Mouse (Mus musculus): ENCODE measurements at regions not wholly inside any gene's neighbourhood (a gene's known extent, or its start where the extent isn't known, plus 50 kb on each side); places are given as distances from the start of the nearest gene placed in this dataset.
"Not testable (repeated sequence)": the region's sequence is repeated elsewhere in the genome, so short reads cannot be mapped to it uniquely, and the experiment has no call there.

DNA sequence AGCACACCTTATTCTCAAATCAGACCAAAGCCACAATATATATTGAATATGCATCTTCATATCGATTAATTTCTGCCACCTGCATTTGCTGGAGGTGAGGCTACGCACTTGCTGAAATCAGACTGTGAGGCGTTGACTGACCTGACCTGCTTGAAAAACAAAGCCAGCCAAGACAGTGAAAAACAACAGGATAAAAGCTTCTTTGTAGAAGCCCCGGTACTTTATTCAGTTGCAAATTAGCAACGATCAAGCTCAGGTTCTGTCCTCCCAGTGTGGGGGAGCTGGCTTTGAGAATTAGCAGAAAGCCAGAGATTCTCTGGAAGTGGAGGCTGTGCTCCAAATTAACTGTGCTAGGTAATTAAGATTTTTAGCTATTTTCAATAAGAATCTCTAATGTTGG lies 100.6 kb downstream of the Vmn2r79 start:
- Histone ChIP-seq H3K27ac (ENCODE audit: control insufficient read depth, low read depth, low read length) (no peak overlapping the region), H3K79me2 (ENCODE audit: control insufficient read depth, insufficient read depth, low read length, poor library complexity) (no peaks in the 10 kb centered on the region)
- TF ChIP-seq MAFK (IDR thresholded peaks at IDR 0.05; ENCODE audit: borderline replicate concordance, low read depth, low read length), result no peak
- TF ChIP-seq HCFC1 (IDR thresholded peaks at IDR 0.05; ENCODE audit: low read depth, low read length), result no peak
- no peak for TF ChIP-seq ZNF384 (IDR thresholded peaks at IDR 0.05; ENCODE audit: low read depth, low read length)
- no peak for TF ChIP-seq GATA1 (IDR thresholded peaks at IDR 0.05; ENCODE audit: low read depth, low read length)
- no peak for TF ChIP-seq ZKSCAN1 (IDR thresholded peaks at IDR 0.05; ENCODE audit: low read depth, low read length)
- no peak for TF ChIP-seq MEF2A (IDR thresholded peaks at IDR 0.05; ENCODE audit: extremely low read depth, insufficient replicate concordance, low read depth, low read length, poor library complexity, severe bottlenecking)
- no peak for TF ChIP-seq JUND (IDR thresholded peaks at IDR 0.05; ENCODE audit: low read depth, low read length)
- TF ChIP-seq MYB (IDR thresholded peaks at IDR 0.05; ENCODE audit: low read depth, low read length), result no peak
- TF ChIP-seq E2F4 (IDR thresholded peaks at IDR 0.05; ENCODE audit: borderline replicate concordance, low read depth, low read length), result no peak
- no peak for TF ChIP-seq POLR2A (IDR thresholded peaks at IDR 0.05; ENCODE audit: control insufficient read depth in 1 of 2, insufficient read depth in 1 of 2, low read depth in 1 of 2, low read length in 2 of 2, poor library complexity in 1 of 2)
- no peak for TF ChIP-seq ZC3H11A (IDR thresholded peaks at IDR 0.05; ENCODE audit: low read depth, low read length)
- no peak for TF ChIP-seq BHLHE40 (IDR thresholded peaks at IDR 0.05; ENCODE audit: borderline replicate concordance, low read depth, low read length)
- TF ChIP-seq ELF1 (IDR thresholded peaks at IDR 0.05; ENCODE audit: low read depth, low read length), result no peak
- no peak for TF ChIP-seq TBP (IDR thresholded peaks at IDR 0.05; ENCODE audit: low read depth, low read length)
- no peak for TF ChIP-seq EP300 (IDR thresholded peaks at IDR 0.05; ENCODE audit: low read depth in 1 of 2, low read length in 2 of 2)
- TF ChIP-seq RAD21 (IDR thresholded peaks at IDR 0.05; ENCODE audit: low read depth, low read length), result no peak

DNA sequence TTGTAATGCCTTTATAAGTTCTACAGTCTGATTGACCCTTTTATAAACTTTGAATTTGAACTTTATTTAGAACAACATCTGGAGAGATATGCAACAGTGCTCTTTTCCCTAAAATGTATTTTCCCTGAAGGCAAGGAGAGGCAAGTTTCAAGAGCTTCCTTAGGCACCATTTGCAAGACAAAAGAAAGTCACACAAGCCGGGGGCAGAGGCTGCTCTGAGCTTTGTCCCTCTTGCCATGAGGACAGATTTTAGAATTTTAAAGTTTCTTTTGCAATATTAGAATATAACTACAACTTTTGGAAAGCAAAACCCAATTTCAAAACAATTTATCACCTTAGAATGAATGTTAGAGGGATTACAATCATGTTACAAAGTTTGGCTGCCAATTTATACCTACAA lies 103.7 kb downstream of the Vmn2r79 start:
- H3K79me2 ChIP-seq (ENCODE audit: control insufficient read depth, insufficient read depth, low read length, poor library complexity); H3K36me3 ChIP-seq (ENCODE audit: control insufficient read depth in 1 of 2, insufficient read depth in 2 of 2, low read length in 2 of 2); H3K4me3 ChIP-seq (ENCODE audit: control insufficient read depth in 1 of 2, insufficient read depth in 1 of 2, low read depth in 2 of 2, low read length in 2 of 2); DNase-seq (ENCODE audit: low read depth, low spot score); H3K27me3 ChIP-seq (ENCODE audit: control insufficient read depth in 1 of 2, insufficient read depth in 2 of 2, low read length in 2 of 2); H3K27ac ChIP-seq (ENCODE audit: control insufficient read depth, low read depth, low read length); H3K4me1 ChIP-seq (ENCODE audit: control insufficient read depth in 1 of 2, insufficient read depth in 2 of 2, low read length in 2 of 2); H3K9ac ChIP-seq (ENCODE audit: control insufficient read depth, low read depth, low read length, poor library complexity, severe bottlenecking); H3K9me3 ChIP-seq (replicated peaks; ENCODE audit: insufficient read depth, low read length): not testable (repeated sequence)

More for the DNA sequence above, 100.6 kb downstream of the Vmn2r79 start:
- no peak for DNase-seq (ENCODE audit: low read depth, low spot score)
- H3K9ac ChIP-seq (ENCODE audit: control insufficient read depth, low read depth, low read length, poor library complexity, severe bottlenecking), result no peak overlapping the region
- no peaks in the 10 kb centered on the region for H3K9me3 ChIP-seq (replicated peaks; ENCODE audit: insufficient read depth, low read length)
- H3K36me3 ChIP-seq (ENCODE audit: control insufficient read depth in 1 of 2, insufficient read depth in 2 of 2, low read length in 2 of 2), result no peaks in the 10 kb centered on the region
- H3K4me3 ChIP-seq (ENCODE audit: control insufficient read depth in 1 of 2, insufficient read depth in 1 of 2, low read depth in 2 of 2, low read length in 2 of 2), result no peak overlapping the region
- H3K27me3 ChIP-seq (ENCODE audit: control insufficient read depth in 1 of 2, insufficient read depth in 2 of 2, low read length in 2 of 2), result no peaks in the 10 kb centered on the region
- no peaks in the 10 kb centered on the region for H3K4me1 ChIP-seq (ENCODE audit: control insufficient read depth in 1 of 2, insufficient read depth in 2 of 2, low read length in 2 of 2)

DNA sequence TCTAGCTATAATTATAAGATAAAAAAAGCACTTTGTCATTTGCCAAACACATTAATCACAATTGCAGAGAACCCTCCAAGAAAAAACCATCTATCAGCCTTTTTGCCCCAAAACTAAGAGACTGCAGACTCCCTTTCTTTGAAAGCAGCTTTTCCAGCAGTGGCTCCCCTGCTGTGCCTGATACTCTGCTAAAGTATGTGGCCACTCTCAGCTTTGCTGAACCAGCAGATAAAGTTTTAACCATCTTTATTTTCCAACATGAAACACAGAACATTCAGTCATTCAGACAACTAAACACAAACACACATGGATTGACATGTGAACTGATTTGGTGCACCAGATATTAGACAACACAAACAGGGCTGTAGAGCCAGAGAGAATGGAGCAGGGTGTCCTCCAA lies 104.5 kb downstream of the Vmn2r79 start:
- H3K4me1 ChIP-seq (ENCODE audit: control insufficient read depth in 1 of 2, insufficient read depth in 2 of 2, low read length in 2 of 2); DNase-seq (ENCODE audit: low read depth, low spot score); H3K9ac ChIP-seq (ENCODE audit: control insufficient read depth, low read depth, low read length, poor library complexity, severe bottlenecking); H3K36me3 ChIP-seq (ENCODE audit: control insufficient read depth in 1 of 2, insufficient read depth in 2 of 2, low read length in 2 of 2); H3K27me3 ChIP-seq (ENCODE audit: control insufficient read depth in 1 of 2, insufficient read depth in 2 of 2, low read length in 2 of 2); H3K4me3 ChIP-seq (ENCODE audit: control insufficient read depth in 1 of 2, insufficient read depth in 1 of 2, low read depth in 2 of 2, low read length in 2 of 2); H3K9me3 ChIP-seq (replicated peaks; ENCODE audit: insufficient read depth, low read length); H3K27ac ChIP-seq (ENCODE audit: control insufficient read depth, low read depth, low read length); H3K79me2 ChIP-seq (ENCODE audit: control insufficient read depth, insufficient read depth, low read length, poor library complexity): not testable (repeated sequence)

DNA sequence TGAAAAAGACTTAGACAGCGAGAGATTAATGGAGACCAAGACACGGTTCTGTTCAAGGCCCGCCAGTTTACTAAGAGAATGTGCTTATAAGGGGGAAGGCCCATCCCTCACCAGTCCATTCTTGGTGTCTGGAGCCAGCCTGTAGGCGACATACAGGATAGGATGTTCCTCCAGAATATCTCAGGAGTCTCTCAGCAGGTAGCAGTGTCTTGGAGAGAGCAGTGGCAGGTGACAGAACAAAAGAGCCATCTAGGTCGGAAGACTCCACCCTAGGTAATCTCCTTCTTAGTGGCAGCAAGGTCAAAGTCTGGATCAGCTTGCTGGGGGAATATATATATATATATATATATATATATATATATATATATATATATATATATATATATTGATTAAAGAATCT lies 105.4 kb downstream of the Vmn2r79 start:
- DNase-seq (ENCODE audit: low read depth, low spot score); H3K27ac ChIP-seq (ENCODE audit: control insufficient read depth, low read depth, low read length); H3K4me1 ChIP-seq (ENCODE audit: control insufficient read depth in 1 of 2, insufficient read depth in 2 of 2, low read length in 2 of 2); H3K4me3 ChIP-seq (ENCODE audit: control insufficient read depth in 1 of 2, insufficient read depth in 1 of 2, low read depth in 2 of 2, low read length in 2 of 2); H3K9me3 ChIP-seq (replicated peaks; ENCODE audit: insufficient read depth, low read length); H3K27me3 ChIP-seq (ENCODE audit: control insufficient read depth in 1 of 2, insufficient read depth in 2 of 2, low read length in 2 of 2); H3K79me2 ChIP-seq (ENCODE audit: control insufficient read depth, insufficient read depth, low read length, poor library complexity); H3K36me3 ChIP-seq (ENCODE audit: control insufficient read depth in 1 of 2, insufficient read depth in 2 of 2, low read length in 2 of 2); H3K9ac ChIP-seq (ENCODE audit: control insufficient read depth, low read depth, low read length, poor library complexity, severe bottlenecking): not testable (repeated sequence)
